Mouse (Mus musculus) brain, embryonic 18.5 days (tissue): ENCODE data around the gene Sik3.
"Not testable (repeated sequence)": the region's sequence is repeated elsewhere in the genome, so short reads cannot be mapped to it uniquely, and the experiment has no call there.

Experiments
- DNase-seq: peaks from one replicate; pipeline ENCODE4 v3.0.0-alpha.2; 2012; ENCODE audit warnings: low read depth, low spot score

Gene Sik3

GRCm38 (mm10) chr9:46053014-46053666 is 40.5 kb downstream of the Sik3 start:
- DNase-seq, result no peak

DNA sequence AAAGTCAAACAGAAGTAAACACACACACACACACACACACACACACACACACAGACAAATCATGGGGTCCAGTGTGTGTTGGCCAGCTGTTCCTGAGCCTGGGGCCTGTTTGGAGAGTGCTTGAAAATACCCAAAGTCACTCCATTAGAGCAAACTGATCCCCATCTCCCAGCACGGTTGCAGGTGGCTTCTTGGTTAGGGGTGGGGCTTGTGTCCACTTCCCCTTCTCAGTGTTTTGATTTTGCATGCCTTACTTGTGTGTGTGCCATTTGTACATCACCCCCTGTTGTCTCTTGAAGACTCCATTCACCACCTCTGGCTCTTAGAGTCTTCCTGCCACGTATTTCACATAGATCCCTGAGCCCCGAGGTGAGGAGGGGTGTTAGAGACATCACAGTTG is 45.4 kb downstream of the Sik3 start:
- DNase-seq, result no peak

GRCm38 (mm10) chr9:46060249-46060648 is 47.6 kb downstream of the Sik3 start:
- DNase-seq, result no peak

GRCm38 (mm10) chr9:46061696-46062425 is 49.2 kb downstream of the Sik3 start:
- no peak for DNase-seq

DNA sequence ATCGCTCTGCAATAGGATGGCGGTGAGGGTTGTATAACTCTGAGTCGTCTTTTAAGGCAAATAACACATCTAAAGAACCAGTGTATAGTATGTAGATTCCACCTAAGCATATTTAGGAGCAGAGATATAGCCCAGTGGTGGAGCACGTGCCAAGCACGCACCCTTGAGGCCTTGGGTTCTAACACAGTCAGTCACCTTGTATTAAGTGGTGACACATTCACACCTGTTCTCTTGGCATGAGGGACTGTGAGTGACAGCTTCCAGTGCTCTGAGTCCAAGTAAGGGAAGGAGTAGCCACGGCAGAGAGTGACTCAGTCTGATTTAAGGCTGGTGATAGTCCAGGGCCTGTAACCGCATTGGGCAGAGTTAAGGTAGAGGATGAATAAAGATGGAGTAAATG is 51.7 kb downstream of the Sik3 start:
- DNase-seq, result no peak

GRCm38 (mm10) chr9:46066711-46067110 is 54.1 kb downstream of the Sik3 start:
- DNase-seq, result no peak

- no peak for DNase-seq
Measured at GRCm38 (mm10) chr9:46067691-46068090, 55.1 kb downstream of the Sik3 start.

DNA sequence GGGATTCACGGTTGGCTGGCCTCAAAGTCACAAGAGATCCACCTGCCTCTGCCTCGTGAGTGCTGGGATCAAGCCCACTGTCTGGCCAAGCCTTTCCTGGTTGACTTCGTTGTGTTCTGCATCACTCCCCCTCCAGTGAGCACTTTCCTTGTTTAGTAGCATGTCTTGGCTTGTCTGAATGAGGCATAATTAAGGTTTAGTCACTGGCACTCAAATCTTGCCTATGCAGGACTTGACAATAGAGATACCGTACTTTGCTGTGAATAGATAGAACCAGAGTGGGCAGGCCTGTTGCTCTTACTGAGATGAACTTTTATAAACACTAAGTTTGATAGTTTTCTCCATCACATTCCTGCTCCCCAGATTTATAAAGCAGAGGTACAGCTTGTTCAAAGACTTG is 56.4 kb downstream of the Sik3 start:
- DNase-seq, result no peak

DNA sequence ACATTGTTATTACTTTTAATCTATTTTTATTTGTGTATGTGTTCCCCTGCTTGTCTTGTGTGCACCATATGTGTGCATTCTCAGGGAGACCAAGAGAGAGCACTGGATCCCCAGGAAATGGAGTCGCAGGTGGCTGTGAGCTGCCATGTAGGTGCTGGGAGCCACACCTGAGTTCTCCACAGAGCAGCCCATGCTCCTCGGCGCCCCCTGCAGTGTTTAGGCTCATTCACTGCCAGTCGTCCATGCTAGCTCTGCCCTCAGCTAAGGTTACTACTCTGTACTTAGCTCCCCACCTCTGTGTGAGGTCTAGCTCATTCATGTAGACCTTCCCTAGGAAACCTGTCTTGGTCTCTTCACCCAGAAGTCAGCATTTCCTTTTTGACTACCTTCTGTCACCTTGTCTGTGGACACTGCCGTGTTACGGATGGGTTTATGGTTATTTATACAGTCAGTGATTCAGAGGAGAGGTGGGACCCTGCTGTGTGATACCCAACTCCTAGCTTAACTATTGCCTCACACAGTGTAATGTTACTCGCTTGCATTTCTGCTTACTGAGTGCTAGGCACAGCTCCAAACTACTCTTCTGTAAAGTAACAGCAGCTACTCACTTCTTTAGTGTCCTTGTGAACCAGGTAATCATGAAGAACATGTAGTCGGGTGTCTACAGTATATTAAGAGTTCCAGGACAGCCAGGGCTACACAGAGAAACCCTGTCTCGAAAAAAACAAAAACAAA is 59.6 kb downstream of the Sik3 start:
- DNase-seq, result no peak

- no peak for DNase-seq
Measured at GRCm38 (mm10) chr9:46073443-46073842, 60.8 kb downstream of the Sik3 start.

GRCm38 (mm10) chr9:46075578-46075977 is 63.0 kb downstream of the Sik3 start:
- DNase-seq, result no peak

DNA sequence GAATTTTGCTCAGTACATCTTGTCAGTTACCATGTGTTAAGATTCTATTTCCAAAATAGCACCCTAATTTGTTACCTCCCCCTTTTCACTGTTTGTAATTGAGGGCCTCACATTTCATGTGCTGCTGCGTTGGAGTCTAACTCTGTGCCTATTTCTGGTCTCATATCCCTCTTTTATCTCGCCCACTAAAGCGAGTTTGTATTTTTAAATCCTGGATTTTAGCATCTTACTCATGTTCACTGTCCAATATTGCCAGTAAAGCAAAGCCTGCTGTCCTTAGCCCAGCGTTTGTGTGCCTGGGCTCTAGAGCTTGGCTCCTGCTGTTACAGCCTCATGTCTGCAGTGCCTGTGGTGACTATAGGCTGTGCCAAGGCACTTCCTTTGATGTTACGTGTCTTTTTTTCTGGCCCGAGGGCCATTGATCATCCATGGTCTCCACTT is 69.8 kb downstream of the Sik3 start:
- DNase-seq, result no peak

GRCm38 (mm10) chr9:46083490-46083893 is 70.9 kb downstream of the Sik3 start:
- no peak for DNase-seq

DNA sequence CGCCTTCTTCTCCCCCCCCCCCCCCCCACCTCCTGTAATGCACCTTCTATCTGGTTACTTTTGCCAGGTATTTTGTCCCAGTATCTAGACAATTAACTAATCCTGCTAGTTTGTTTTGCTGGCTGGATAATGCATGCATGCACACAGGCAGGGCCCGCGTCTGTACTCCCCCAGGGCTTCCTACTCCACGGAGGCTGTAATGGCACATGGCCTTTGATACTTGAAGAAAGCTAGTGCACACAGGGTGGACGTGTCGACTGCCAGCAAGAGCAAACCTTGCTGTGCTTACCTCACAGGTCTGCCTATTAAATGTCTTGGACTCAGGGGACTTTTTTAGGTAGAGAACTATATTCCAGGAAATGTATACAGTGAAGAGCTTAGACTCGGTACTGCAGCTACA is 73.3 kb downstream of the Sik3 start:
- no peak for DNase-seq

DNA sequence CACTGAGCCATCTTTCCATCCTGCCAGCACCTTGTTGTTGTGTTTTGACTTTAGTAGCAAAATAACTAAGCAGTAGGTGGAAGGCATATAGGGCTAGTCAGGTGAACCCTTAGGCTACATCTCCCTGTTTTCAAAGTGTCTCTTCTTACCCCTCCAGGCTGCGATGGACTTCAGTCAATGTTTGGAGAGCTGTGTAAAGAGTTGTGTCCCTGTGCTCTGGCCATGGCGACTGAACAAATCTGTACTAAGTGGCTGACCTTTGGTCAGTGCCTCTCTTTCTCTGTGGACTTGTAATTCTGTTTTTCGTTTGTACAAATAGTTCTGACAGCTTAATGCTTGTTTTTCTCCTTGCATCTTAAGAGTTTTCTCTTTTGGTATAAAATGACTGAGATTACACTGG is 74.2 kb downstream of the Sik3 start:
- no peak for DNase-seq

DNA sequence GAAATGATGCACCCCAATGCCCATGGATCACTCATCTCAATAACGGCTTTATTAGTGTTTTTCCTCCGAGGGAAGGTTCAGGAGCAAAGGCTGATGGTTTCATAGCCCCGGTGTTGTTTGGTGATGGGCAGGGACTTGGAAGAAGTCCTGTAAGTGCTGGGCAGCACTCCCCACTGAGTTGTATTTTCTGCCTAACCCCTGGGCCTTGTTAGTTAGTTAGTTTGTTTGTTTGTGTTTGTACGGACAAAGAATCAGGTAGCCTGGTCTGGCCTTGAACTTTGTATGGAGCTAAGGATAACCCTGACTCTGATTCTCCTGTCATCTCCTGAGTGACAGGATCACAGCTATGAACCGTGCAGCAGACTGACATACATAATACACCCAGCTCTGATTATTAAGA is 74.8 kb downstream of the Sik3 start:
- DNase-seq, result no peak

DNA sequence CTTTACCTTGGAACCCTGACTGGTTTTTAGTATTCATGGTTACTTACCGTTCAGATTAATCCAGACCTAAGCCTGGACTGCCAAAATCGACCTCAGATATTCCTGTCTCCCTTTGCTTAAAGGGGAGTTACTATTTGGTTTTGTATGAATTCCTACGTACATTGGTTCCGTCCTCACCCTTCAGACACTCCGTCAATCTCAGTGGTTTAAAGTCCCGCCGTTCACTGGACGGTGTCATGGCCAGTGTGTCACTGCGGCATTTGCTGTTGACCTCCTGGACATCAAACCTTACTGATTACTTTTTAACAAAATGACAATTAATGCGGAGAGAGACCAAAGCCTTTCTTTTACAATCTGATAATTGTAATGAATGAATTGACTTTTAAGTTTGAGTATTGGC is 76.1 kb downstream of the Sik3 start:
- no peak for DNase-seq

DNA sequence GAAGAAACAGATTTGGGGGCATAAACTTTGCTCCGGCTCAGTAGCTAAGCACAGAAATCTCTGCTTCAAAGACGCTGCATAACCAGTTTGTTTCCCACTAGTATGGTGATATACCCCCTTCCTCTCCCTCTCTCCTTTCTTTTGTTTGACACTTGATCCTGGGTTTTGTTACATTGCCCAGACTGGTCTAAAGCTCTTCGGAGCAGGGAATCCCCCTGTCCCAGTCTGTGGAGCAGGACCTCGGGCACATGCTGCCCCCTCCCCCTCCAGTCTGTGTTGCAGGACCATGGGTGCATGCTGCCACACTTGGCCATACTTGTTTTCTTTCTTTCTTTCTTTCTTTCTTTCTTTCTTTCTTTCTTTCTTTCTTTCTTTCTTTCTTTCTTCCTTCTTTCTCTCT is 77.4 kb downstream of the Sik3 start:
- no peak for DNase-seq

DNA sequence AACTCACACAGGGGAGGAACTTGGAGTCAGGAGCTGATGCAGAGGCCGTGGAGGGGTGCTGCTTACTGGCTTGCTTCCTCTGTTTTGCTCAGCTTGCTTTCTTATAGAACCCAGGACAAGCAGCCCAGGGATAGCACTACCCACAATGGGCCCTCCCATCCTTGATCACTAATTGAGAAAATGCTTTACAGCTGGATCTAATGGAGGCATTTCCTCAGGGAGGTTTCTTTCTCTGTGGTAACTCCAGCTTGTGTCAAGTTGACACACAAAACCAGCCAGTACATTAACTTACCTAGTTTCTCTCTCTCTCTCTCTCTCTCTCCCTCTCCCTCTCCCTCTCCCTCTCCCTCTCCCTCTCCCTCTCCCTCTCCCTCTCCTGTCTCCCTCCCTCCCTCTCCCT is 78.5 kb downstream of the Sik3 start:
- DNase-seq, result not testable (repeated sequence)

- no peak for DNase-seq
Measured at GRCm38 (mm10) chr9:46092633-46093032, 80.0 kb downstream of the Sik3 start.

DNA sequence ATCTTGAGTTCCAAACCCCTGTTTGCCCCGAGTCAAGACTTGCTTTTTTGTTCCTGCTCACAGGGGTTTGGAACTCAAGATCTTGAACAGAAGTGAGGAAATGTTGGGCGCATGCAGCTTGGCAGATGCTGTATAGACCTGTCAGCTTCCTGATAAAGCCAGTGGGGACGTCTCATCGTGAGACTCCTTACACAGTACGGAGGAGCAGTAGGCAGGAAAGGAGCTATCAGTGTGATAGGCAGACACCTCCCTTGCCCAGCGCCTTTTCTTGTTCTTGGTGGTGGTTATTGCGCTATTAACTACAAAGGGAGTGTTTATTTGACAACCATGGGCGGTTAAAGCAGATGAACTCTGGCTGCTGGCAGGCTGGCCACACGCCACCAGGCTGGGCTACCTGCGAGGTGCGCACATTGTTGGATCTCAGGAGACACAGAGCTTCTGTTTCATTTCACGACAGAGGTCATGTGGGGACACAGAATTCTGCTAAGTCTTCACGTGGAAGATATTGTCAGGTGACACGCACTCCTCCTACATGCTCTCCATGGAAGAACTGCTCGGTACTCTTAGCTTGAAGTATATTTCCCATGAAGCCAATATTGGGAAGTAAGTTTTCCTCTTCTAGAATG is 85.9 kb downstream of the Sik3 start:
- DNase-seq, result no peak

- no peak for DNase-seq
Measured at GRCm38 (mm10) chr9:46099107-46099506, 86.5 kb downstream of the Sik3 start.
